Mouse (Mus musculus): ENCODE results near the gene Trf. TPM values are rescaled to one million over a fixed set of nuclear protein-coding genes. Genes with fewer than 3 reads are reported as not detected.

Trf gene
- polyA plus RNA-seq (2014; fragmentation: Nextera tagmentation; extraction: Ambion mirVana) = 18.0 and 18.7 TPM in 2 replicates

GRCm38 (mm10) chr9:103230151-103230951, at the start of gene Trf, which contains the start of gene Gm20425:
Gene Trf, minus strand, starts transcription at chr9:103230444.
Gene Gm20425, minus strand, starts transcription at chr9:103230307.
- peak within 1 kb of the TSS; percentile 13; the same call in 1 of the 2 replicates for H3K9ac ChIP-seq (ENCODE audit: low read length)
- DNase-seq (ENCODE audit: low spot score, missing footprints) (peak; percentile 86), ATAC-seq (ENCODE audit: low FRiP score) (peak; percentile 50; the same call in 1 of the 2 replicates)
- no peaks in the 10 kb centered on the region for H3K27me3 ChIP-seq (ENCODE audit: control insufficient read depth, insufficient read depth, low read length)
- H3K9me3 ChIP-seq (ENCODE audit: control insufficient read depth, low read length) = no peaks in the 10 kb centered on the region
- no peak within 1 kb of the TSS for H3K27ac ChIP-seq (ENCODE audit: low read depth, low read length)
- no peaks in the 10 kb centered on the region; the same call in 1 of the 2 replicates for H3K4me1 ChIP-seq (ENCODE audit: control insufficient read depth, insufficient read depth, low read length)
- H3K4me3 ChIP-seq (ENCODE audit: low read depth, low read length) = no peak within 1 kb of the TSS
- H3K4me2 ChIP-seq = 0 out of 2 replicates have a peak within 1 kb of the TSS, but pooled peaks have one; percentile 0
- no peaks in the 10 kb centered on the region for H3K36me3 ChIP-seq (ENCODE audit: control insufficient read depth, insufficient read depth, low read length)
- WGBS = 61% methylated on average over 29 of the region's 29 CpGs

- H3K36me3 ChIP-seq (ENCODE audit: control insufficient read depth, insufficient read depth, low read length) = no peaks in the 10 kb centered on the region
- H3K27me3 ChIP-seq (ENCODE audit: control insufficient read depth, insufficient read depth, low read length) = no peaks in the 10 kb centered on the region
- 87% methylated on average over 6 of the region's 6 CpGs for WGBS
- H3K9me3 ChIP-seq (ENCODE audit: control insufficient read depth, low read length) = no peaks in the 10 kb centered on the region
- H3K27ac ChIP-seq (ENCODE audit: low read depth, low read length) = no peak overlapping the region
- H3K4me1 ChIP-seq (ENCODE audit: control insufficient read depth, insufficient read depth, low read length) = no peaks in the 10 kb centered on the region
- no peak overlapping the region for H3K4me2 ChIP-seq
- DNase-seq (ENCODE audit: low spot score, missing footprints) = no peak
- no peak overlapping the region for H3K4me3 ChIP-seq (ENCODE audit: low read depth, low read length)
- no peak for ATAC-seq (ENCODE audit: low FRiP score)
- H3K9ac ChIP-seq (ENCODE audit: low read length) = no peak overlapping the region
Observed at GRCm38 (mm10) chr9:103276876-103277275, 46.6 kb upstream of the Trf start.

- ATAC-seq (ENCODE audit: low FRiP score) (no peak), DNase-seq (ENCODE audit: low spot score, missing footprints) (no peak)
- H3K4me2 ChIP-seq = no peak overlapping the region
- H3K36me3 ChIP-seq (ENCODE audit: control insufficient read depth, insufficient read depth, low read length) = no peaks in the 10 kb centered on the region
- no peak overlapping the region for H3K4me3 ChIP-seq (ENCODE audit: low read depth, low read length)
- WGBS = 76% methylated on average over 1 of the region's 1 CpGs
- H3K9ac ChIP-seq (ENCODE audit: low read length) = no peak overlapping the region
- no peak overlapping the region for H3K27ac ChIP-seq (ENCODE audit: low read depth, low read length)
- H3K4me1 ChIP-seq (ENCODE audit: control insufficient read depth, insufficient read depth, low read length) = no peaks in the 10 kb centered on the region
- H3K9me3 ChIP-seq (ENCODE audit: control insufficient read depth, low read length) = no peaks in the 10 kb centered on the region
- no peaks in the 10 kb centered on the region for H3K27me3 ChIP-seq (ENCODE audit: control insufficient read depth, insufficient read depth, low read length)
Observed at GRCm38 (mm10) chr9:103275676-103276075, 45.4 kb upstream of the Trf start.

GRCm38 (mm10) chr9:103274819-103275218, 44.6 kb upstream of the Trf start:
- Histone ChIP-seq H3K9ac (ENCODE audit: low read length) (no peak overlapping the region), H3K4me2 (no peak overlapping the region), H3K36me3 (ENCODE audit: control insufficient read depth, insufficient read depth, low read length) (no peaks in the 10 kb centered on the region), H3K27me3 (ENCODE audit: control insufficient read depth, insufficient read depth, low read length) (no peaks in the 10 kb centered on the region), H3K4me3 (ENCODE audit: low read depth, low read length) (no peak overlapping the region), H3K4me1 (ENCODE audit: control insufficient read depth, insufficient read depth, low read length) (no peaks in the 10 kb centered on the region), H3K27ac (ENCODE audit: low read depth, low read length) (no peak overlapping the region), H3K9me3 (ENCODE audit: control insufficient read depth, low read length) (no peaks in the 10 kb centered on the region)
- WGBS = 90% methylated on average over 8 of the region's 8 CpGs
- ATAC-seq (ENCODE audit: low FRiP score) = no peak
- DNase-seq (ENCODE audit: low spot score, missing footprints) = no peak

GRCm38 (mm10) chr9:103271104-103271503, 40.9 kb upstream of the Trf start:
- Histone ChIP-seq H3K27ac (ENCODE audit: low read depth, low read length) (no peak overlapping the region), H3K27me3 (ENCODE audit: control insufficient read depth, insufficient read depth, low read length) (no peaks in the 10 kb centered on the region), H3K36me3 (ENCODE audit: control insufficient read depth, insufficient read depth, low read length) (no peaks in the 10 kb centered on the region), H3K9me3 (ENCODE audit: control insufficient read depth, low read length) (no peaks in the 10 kb centered on the region), H3K9ac (ENCODE audit: low read length) (no peak overlapping the region), H3K4me1 (ENCODE audit: control insufficient read depth, insufficient read depth, low read length) (no peaks in the 10 kb centered on the region), H3K4me2 (no peak overlapping the region), H3K4me3 (ENCODE audit: low read depth, low read length) (no peak overlapping the region)
- no peak for ATAC-seq (ENCODE audit: low FRiP score)
- WGBS = 44% methylated on average over 4 of the region's 4 CpGs
- DNase-seq (ENCODE audit: low spot score, missing footprints) = no peak

- Histone ChIP-seq H3K9ac (ENCODE audit: low read length) (no peak overlapping the region), H3K4me1 (ENCODE audit: control insufficient read depth, insufficient read depth, low read length) (no peaks in the 10 kb centered on the region), H3K27me3 (ENCODE audit: control insufficient read depth, insufficient read depth, low read length) (no peaks in the 10 kb centered on the region), H3K4me3 (ENCODE audit: low read depth, low read length) (no peak overlapping the region), H3K36me3 (ENCODE audit: control insufficient read depth, insufficient read depth, low read length) (no peaks in the 10 kb centered on the region), H3K9me3 (ENCODE audit: control insufficient read depth, low read length) (no peaks in the 10 kb centered on the region), H3K4me2 (no peak overlapping the region), H3K27ac (ENCODE audit: low read depth, low read length) (no peak overlapping the region)
- 91% methylated on average over 4 of the region's 4 CpGs for WGBS
- DNase-seq (ENCODE audit: low spot score, missing footprints) (no peak), ATAC-seq (ENCODE audit: low FRiP score) (no peak)
Observed at GRCm38 (mm10) chr9:103265778-103266177, 35.5 kb upstream of the Trf start.

- no peak overlapping the region for H3K27ac ChIP-seq (ENCODE audit: low read depth, low read length)
- no peak overlapping the region for H3K4me3 ChIP-seq (ENCODE audit: low read depth, low read length)
- DNase-seq (ENCODE audit: low spot score, missing footprints) (no peak), ATAC-seq (ENCODE audit: low FRiP score) (no peak)
- no peak overlapping the region for H3K4me2 ChIP-seq
- 84% methylated on average over 5 of the region's 5 CpGs for WGBS
- no peaks in the 10 kb centered on the region for H3K36me3 ChIP-seq (ENCODE audit: control insufficient read depth, insufficient read depth, low read length)
- H3K9ac ChIP-seq (ENCODE audit: low read length) = no peak overlapping the region
- no peaks in the 10 kb centered on the region for H3K27me3 ChIP-seq (ENCODE audit: control insufficient read depth, insufficient read depth, low read length)
- H3K9me3 ChIP-seq (ENCODE audit: control insufficient read depth, low read length) = no peaks in the 10 kb centered on the region
- no peaks in the 10 kb centered on the region for H3K4me1 ChIP-seq (ENCODE audit: control insufficient read depth, insufficient read depth, low read length)
Observed at GRCm38 (mm10) chr9:103252906-103253305, 22.7 kb upstream of the Trf start.

GRCm38 (mm10) chr9:103248618-103249017, 18.4 kb upstream of the Trf start:
- no peak overlapping the region for H3K27ac ChIP-seq (ENCODE audit: low read depth, low read length)
- DNase-seq (ENCODE audit: low spot score, missing footprints) = no peak
- H3K9ac ChIP-seq (ENCODE audit: low read length) = no peak overlapping the region
- H3K4me3 ChIP-seq (ENCODE audit: low read depth, low read length) = no peak overlapping the region
- no peaks in the 10 kb centered on the region for H3K4me1 ChIP-seq (ENCODE audit: control insufficient read depth, insufficient read depth, low read length)
- no peak overlapping the region for H3K4me2 ChIP-seq
- WGBS = 69% methylated on average over 4 of the region's 4 CpGs
- no peaks in the 10 kb centered on the region for H3K36me3 ChIP-seq (ENCODE audit: control insufficient read depth, insufficient read depth, low read length)
- H3K9me3 ChIP-seq (ENCODE audit: control insufficient read depth, low read length) = no peaks in the 10 kb centered on the region
- no peak for ATAC-seq (ENCODE audit: low FRiP score)
- H3K27me3 ChIP-seq (ENCODE audit: control insufficient read depth, insufficient read depth, low read length) = no peaks in the 10 kb centered on the region

GRCm38 (mm10) chr9:103246526-103247168, 16.4 kb upstream of the Trf start:
- ATAC-seq (ENCODE audit: low FRiP score) (no peak), DNase-seq (ENCODE audit: low spot score, missing footprints) (no peak)
- Histone ChIP-seq H3K4me3 (ENCODE audit: low read depth, low read length) (no peak overlapping the region), H3K9ac (ENCODE audit: low read length) (no peak overlapping the region), H3K9me3 (ENCODE audit: control insufficient read depth, low read length) (no peaks in the 10 kb centered on the region), H3K27ac (ENCODE audit: low read depth, low read length) (no peak overlapping the region), H3K27me3 (ENCODE audit: control insufficient read depth, insufficient read depth, low read length) (no peaks in the 10 kb centered on the region), H3K36me3 (ENCODE audit: control insufficient read depth, insufficient read depth, low read length) (no peaks in the 10 kb centered on the region), H3K4me1 (ENCODE audit: control insufficient read depth, insufficient read depth, low read length) (no peaks in the 10 kb centered on the region), H3K4me2 (no peak overlapping the region)
- 86% methylated on average over 8 of the region's 8 CpGs for WGBS
